Mouse (Mus musculus) megakaryocyte-erythroid progenitor cell, adult 5-6 weeks (primary cell): ENCODE data around the gene Olfr1535. TPM values are rescaled to one million over a fixed set of nuclear protein-coding genes. Genes with fewer than 3 reads are reported as not detected.
A peak's percentile ranks its signal among the peaks of the same experiment; 100 is the strongest.

Source experiments
- ATAC-seq: replicated peaks from 2 replicates; pipeline ENCODE4 v1.8.0; 2016; ENCODE audit warnings: mild to moderate bottlenecking, inconsistent platforms; ENCODE audit not compliant: severe bottlenecking, poor library complexity, low FRiP score, low TSS enrichment
- total RNA-seq, 2 experiments: library from RNA; stranded (forward) in 1 of 2; stranded (reverse) in 1 of 2; fragments of 200-1000, 215-1000 nt in 1 of 2; fragments of >200 nt in 1 of 2; fragmentation: Nextera tagmentation in 1 of 2; gene quantifications; 2 replicates each; pipeline ENCODE4 v1.2.3; 2014 to 2017

The Olfr1535 gene
- total RNA-seq (2014; fragmentation: Nextera tagmentation) (not detected in 2 replicates), total RNA-seq (2017) (not detected in 2 replicates)

DNA sequence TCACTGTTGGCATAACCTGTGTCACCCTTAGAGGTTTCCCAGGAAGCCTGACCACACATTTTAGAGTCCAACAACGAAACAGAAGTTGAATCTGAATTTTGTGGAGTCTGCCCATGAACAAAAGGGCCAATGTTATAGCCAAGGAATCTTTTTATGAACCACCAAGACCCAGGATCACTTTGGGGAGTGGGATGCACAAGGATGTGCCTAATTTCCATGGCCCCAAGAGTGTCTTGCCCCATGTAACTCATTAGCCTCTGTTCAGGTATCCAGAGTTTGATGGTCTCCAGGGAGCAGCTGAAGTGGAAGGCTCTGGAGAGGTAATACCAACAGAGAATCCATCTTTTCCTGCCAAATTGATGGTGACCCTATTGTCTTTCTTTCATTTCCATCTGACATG, at the start of gene Olfr1535:
TSS of gene Olfr1535 (minus strand) at position 101 of the 400 bp plus-strand sequence.
- ATAC-seq: no peak

DNA sequence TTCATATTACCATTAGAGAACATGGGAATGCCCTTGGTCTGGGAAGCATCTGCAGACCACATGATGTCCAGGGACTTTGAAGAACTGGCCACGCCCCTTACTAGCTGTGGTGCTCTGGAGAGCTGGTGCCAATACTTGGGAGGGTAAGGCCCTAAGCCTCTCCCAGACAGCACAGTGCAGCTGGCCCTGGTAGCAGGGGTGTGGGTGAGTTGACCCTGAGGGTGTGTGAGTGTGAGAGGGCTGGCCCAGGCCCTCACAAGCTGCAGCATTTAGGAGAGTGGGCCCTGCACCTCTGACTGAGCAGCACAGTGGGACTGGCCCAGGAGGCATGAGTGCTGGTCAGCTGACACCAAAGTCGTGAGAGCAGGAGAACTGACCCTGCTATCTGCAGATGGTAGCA, 31.9 kb upstream of the Olfr1535 start:
- no peak for ATAC-seq

DNA sequence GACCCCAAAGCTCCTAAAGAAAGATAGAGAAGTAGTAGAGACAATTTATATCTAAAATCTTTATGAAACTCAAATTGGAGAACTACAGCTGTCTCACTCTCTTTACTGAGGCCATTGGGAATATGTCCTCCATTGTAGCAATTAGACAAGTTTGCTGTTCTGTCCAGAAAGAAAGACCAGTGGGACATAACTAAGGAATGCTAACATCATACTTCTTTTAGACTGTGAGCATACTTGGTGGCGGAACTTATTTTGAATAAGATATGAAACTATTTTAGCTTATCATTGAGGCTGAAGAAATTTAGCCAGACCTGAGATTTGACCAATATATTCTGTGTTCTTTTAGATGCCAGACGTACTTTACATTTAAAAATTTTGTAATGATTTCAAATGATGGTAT, 22.0 kb upstream of the Olfr1535 start, which contains the start of gene Olfr1364:
TSS of gene Olfr1364 (minus strand) at position 101 of the 400 bp plus-strand sequence.
- no peak for ATAC-seq

DNA sequence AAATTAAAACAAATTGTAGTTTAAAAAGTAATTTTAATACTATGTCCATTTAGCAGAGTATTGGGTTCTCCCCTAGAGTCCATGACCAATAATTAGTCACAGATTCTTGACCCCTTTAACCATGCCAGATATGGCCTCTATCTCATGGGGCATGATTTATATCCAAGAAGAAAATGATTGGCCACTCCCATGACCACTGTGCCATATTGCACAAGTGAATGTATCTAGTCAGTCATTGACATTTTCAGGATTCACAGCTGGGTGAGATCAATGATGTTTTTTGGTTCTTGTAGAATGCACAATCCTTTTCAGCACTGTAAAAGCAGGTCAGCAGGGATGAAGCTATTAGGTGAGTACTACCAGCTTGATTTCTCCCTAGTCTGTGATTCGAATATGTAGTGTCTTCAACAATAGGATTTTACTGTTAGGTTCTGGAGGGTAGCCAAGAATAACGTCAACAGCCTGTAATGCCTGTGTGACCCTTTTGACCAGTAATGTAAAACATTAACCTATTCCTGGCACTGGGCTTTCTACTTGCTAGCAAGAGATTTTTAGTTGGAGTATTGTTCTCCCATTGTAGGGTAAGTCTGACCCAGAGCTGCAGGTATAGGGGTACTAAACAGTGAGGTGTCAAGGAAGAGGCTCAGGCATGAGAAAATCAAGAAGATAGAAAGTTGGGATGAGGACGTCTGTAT, 9.1 kb downstream of the Olfr1535 start:
- ATAC-seq: no peak

DNA sequence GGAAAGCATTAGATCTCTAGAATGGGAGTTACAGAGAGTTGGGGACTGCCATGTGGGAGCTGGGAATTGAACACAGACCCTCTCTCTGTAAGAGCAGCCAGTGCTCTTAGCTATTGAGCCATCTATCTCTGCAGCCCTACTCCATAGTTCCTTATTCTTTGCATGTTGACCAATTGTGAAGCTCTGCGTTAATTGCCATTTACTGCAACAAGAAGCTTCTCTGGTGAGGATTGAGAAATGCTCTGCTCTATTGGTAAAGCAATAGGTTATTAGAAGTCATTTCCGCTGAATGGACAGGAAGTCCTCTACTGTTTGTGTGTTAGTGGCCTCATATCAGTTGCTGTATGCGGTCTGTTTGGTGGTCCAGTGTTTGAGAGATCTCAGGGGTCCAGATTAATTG, 10.2 kb downstream of the Olfr1535 start:
- no peak for ATAC-seq

DNA sequence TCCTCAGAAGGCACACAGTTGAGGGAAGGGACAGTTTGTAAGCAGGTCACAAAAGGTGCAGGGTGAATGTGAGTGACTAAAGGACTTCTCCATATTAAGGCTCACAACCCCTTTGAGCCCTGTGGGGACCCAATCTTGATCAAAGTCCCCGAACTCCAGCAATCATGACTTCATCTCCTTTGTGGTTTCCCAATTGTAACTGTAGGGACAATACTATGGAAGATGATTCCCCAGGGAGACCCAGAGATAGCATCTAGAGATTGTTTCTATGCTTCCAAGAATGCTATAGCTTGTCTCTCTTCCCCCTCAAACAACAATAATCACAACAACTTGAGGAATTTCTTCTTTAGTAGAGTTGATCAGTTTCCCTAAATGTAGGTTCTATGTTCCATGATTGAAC, 17.0 kb downstream of the Olfr1535 start, which contains the start of gene Olfr1366:
TSS of gene Olfr1366 (minus strand) at position 101 of the 400 bp plus-strand sequence.
- no peak for ATAC-seq

DNA sequence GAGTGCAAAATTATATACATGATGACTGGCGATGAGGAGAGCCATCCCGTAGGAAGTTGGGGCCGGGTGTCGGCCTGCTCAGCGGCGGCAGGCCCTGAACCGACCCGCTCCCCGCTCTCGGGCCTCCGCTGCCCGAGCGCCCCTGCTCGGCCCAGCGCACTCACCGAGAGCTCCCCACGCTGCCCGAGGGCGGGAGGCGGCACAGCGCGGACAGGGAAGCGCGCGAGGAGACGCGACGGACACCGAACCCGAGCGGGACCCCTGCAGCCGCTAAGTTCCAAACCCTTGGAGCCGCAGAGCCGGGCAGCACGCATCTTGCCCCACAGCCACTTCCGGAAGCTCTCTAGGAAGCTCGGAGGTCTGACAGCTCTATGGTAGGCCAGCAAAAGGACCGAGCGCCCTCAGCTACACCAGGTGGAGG, 28.9 kb downstream of the Olfr1535 start, which contains the start of gene Zkscan8:
TSS of gene Zkscan8 (minus strand) at position 340 of the 421 bp plus-strand sequence.
- peak; percentile 100 for ATAC-seq

DNA sequence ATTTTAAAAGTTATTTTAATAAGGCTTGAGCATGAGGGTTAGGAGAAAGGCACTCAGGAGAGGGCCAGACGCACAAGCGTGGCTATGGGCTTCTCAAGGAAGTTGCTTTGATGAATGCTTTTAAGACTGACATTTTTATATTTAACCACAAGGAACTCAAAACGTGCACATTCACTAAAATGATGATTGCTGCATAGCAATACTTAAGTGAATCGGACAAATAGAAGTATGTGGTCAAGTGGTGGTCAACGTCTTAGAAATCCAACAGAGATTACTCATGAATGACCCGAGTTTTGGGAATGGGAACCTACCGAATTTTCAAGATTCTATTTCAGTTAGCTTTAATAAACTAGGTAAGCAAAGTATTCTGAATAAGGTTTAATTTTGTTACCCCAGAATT, 29.6 kb downstream of the Olfr1535 start:
- no peak for ATAC-seq

DNA sequence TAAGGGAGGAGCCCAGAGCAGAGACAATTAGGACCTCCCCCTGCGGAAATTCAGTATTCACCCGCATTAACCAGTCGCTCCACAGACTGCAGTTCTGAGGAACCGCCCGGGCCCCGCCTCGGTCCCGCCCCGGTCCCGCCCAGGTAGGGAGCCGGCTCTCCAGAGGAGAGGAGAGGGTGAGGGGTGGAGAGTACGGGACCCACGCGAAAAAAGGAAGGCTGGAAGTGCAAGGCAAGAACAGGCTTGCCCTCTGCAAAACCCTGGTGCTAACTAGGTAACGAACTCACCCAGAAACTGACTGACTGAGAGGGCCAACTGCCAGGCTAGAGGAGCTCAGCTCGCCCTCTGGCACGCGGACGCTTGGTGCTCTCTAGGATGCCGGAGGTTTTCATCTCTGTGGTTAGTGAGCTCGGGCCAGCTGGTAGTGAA, 53.5 kb downstream of the Olfr1535 start:
- ATAC-seq: peak; percentile 100

Other genes starting within 250 kb of the Olfr1535 start
Only the 30 nearest of the 31 such genes appear.
- not detected in 2 replicates for gene Olfr1367, start 213.0 kb downstream of the Olfr1535 start, total RNA-seq (2014; fragmentation: Nextera tagmentation)
- gene Olfr1367, start 213.0 kb downstream of the Olfr1535 start, total RNA-seq (2017): not detected in 2 replicates
- 8.5 and 11.1 TPM in 2 replicates for gene Zscan12, start 197.1 kb downstream of the Olfr1535 start, total RNA-seq (2014; fragmentation: Nextera tagmentation)
- 11.0 and 20.0 TPM in 2 replicates for gene Zscan12, start 197.1 kb downstream of the Olfr1535 start, total RNA-seq (2017)
- 45.1 and 49.1 TPM in 2 replicates for gene Zkscan3, start 157.1 kb downstream of the Olfr1535 start, total RNA-seq (2014; fragmentation: Nextera tagmentation)
- 28.8 and 32.3 TPM in 2 replicates for gene Zkscan3, start 157.1 kb downstream of the Olfr1535 start, total RNA-seq (2017)
- 2.8 and 4.3 TPM in 2 replicates for gene Pgbd1, start 118.8 kb downstream of the Olfr1535 start, total RNA-seq (2014; fragmentation: Nextera tagmentation)
- 4.5 and 6.1 TPM in 2 replicates for gene Pgbd1, start 118.8 kb downstream of the Olfr1535 start, total RNA-seq (2017)
- gene Zscan26, start 106.2 kb downstream of the Olfr1535 start, total RNA-seq (2014; fragmentation: Nextera tagmentation): 11.1 and 23.8 TPM in 2 replicates
- gene Zscan26, start 106.2 kb downstream of the Olfr1535 start, total RNA-seq (2017): 16.8 and 21.2 TPM in 2 replicates
- not detected in 2 replicates for gene Nkapl, start 91.4 kb downstream of the Olfr1535 start, total RNA-seq (2014; fragmentation: Nextera tagmentation)
- gene Nkapl, start 91.4 kb downstream of the Olfr1535 start, total RNA-seq (2017): 1.1 TPM in 1 of 2 replicates, not detected in the other
- not detected in 2 replicates for gene Zkscan4, start 81.0 kb downstream of the Olfr1535 start, total RNA-seq (2014; fragmentation: Nextera tagmentation)
- not detected in 2 replicates for gene Zkscan4, start 81.0 kb downstream of the Olfr1535 start, total RNA-seq (2017)
- gene Gm10065, start 80.5 kb downstream of the Olfr1535 start, total RNA-seq (2014; fragmentation: Nextera tagmentation): not detected in 2 replicates
- gene Gm10065, start 80.5 kb downstream of the Olfr1535 start, total RNA-seq (2017): not detected in 2 replicates
- 2.1 and 2.6 TPM in 2 replicates for gene AK157302, start 64.7 kb downstream of the Olfr1535 start, total RNA-seq (2014; fragmentation: Nextera tagmentation)
- 0.19 and 0.23 TPM in 2 replicates for gene AK157302, start 64.7 kb downstream of the Olfr1535 start, total RNA-seq (2017)
- 3.7 and 8.4 TPM in 2 replicates for gene Gm11273, start 58.5 kb downstream of the Olfr1535 start, total RNA-seq (2014; fragmentation: Nextera tagmentation)
- gene Gm11273, start 58.5 kb downstream of the Olfr1535 start, total RNA-seq (2017): 2.0 and 10.4 TPM in 2 replicates
- 14.6 and 23.6 TPM in 2 replicates for gene Zkscan8, start 28.8 kb downstream of the Olfr1535 start, total RNA-seq (2014; fragmentation: Nextera tagmentation)
- 12.3 and 15.4 TPM in 2 replicates for gene Zkscan8, start 28.8 kb downstream of the Olfr1535 start, total RNA-seq (2017)
- gene Olfr1366, start 17.1 kb downstream of the Olfr1535 start, total RNA-seq (2014; fragmentation: Nextera tagmentation): not detected in 2 replicates
- gene Olfr1366, start 17.1 kb downstream of the Olfr1535 start, total RNA-seq (2017): not detected in 2 replicates
- gene Olfr1364, start 21.9 kb upstream of the Olfr1535 start, total RNA-seq (2014; fragmentation: Nextera tagmentation): not detected in 2 replicates
- not detected in 2 replicates for gene Olfr1364, start 21.9 kb upstream of the Olfr1535 start, total RNA-seq (2017)
- not detected in 2 replicates for gene Olfr1362, start 54.1 kb upstream of the Olfr1535 start, total RNA-seq (2014; fragmentation: Nextera tagmentation)
- not detected in 2 replicates for gene Olfr1362, start 54.1 kb upstream of the Olfr1535 start, total RNA-seq (2017)
- gene Olfr11, start 82.6 kb upstream of the Olfr1535 start, total RNA-seq (2014; fragmentation: Nextera tagmentation): not detected in 2 replicates
- gene Olfr11, start 82.6 kb upstream of the Olfr1535 start, total RNA-seq (2017): not detected in 2 replicates
- gene Olfr1361, start 103.5 kb upstream of the Olfr1535 start, total RNA-seq (2014; fragmentation: Nextera tagmentation): not detected in 2 replicates
- gene Olfr1361, start 103.5 kb upstream of the Olfr1535 start, total RNA-seq (2017): not detected in 2 replicates
- not detected in 2 replicates for gene Olfr1360, start 117.5 kb upstream of the Olfr1535 start, total RNA-seq (2014; fragmentation: Nextera tagmentation)
- gene Olfr1360, start 117.5 kb upstream of the Olfr1535 start, total RNA-seq (2017): not detected in 2 replicates
- gene Olfr1359, start 138.2 kb upstream of the Olfr1535 start, total RNA-seq (2014; fragmentation: Nextera tagmentation): not detected in 2 replicates
- gene Olfr1359, start 138.2 kb upstream of the Olfr1535 start, total RNA-seq (2017): not detected in 2 replicates
- 430 and 709 TPM in 2 replicates for gene Hist1h2bl, start 156.2 kb upstream of the Olfr1535 start, total RNA-seq (2014; fragmentation: Nextera tagmentation)
- 345 and 387 TPM in 2 replicates for gene Hist1h2bl, start 156.2 kb upstream of the Olfr1535 start, total RNA-seq (2017)
- 3.0 and 26.7 TPM in 2 replicates for gene Hist1h2ai, start 156.5 kb upstream of the Olfr1535 start, total RNA-seq (2014; fragmentation: Nextera tagmentation)
- 582 and 1,238 TPM in 2 replicates for gene Hist1h2ai, start 156.5 kb upstream of the Olfr1535 start, total RNA-seq (2017)
- 21.9 TPM in 1 of 2 replicates, not detected in the other for gene Hist1h3h, start 157.8 kb upstream of the Olfr1535 start, total RNA-seq (2014; fragmentation: Nextera tagmentation)
- gene Hist1h3h, start 157.8 kb upstream of the Olfr1535 start, total RNA-seq (2017): 175 and 228 TPM in 2 replicates
- 242 and 265 TPM in 2 replicates for gene Hist1h2bm, start 162.2 kb upstream of the Olfr1535 start, total RNA-seq (2014; fragmentation: Nextera tagmentation)
- 262 and 417 TPM in 2 replicates for gene Hist1h2bm, start 162.2 kb upstream of the Olfr1535 start, total RNA-seq (2017)
- 3.8 and 29.3 TPM in 2 replicates for gene Hist1h4j, start 175.2 kb upstream of the Olfr1535 start, total RNA-seq (2014; fragmentation: Nextera tagmentation)
- gene Hist1h4j, start 175.2 kb upstream of the Olfr1535 start, total RNA-seq (2017): 302 and 554 TPM in 2 replicates
- gene Hist1h4k, start 190.6 kb upstream of the Olfr1535 start, total RNA-seq (2014; fragmentation: Nextera tagmentation): 396 and 799 TPM in 2 replicates
- gene Hist1h4k, start 190.6 kb upstream of the Olfr1535 start, total RNA-seq (2017): 1,621 and 1,651 TPM in 2 replicates
- gene Hist1h2ak, start 193.9 kb upstream of the Olfr1535 start, total RNA-seq (2014; fragmentation: Nextera tagmentation): 179 and 217 TPM in 2 replicates
- 715 and 1,091 TPM in 2 replicates for gene Hist1h2ak, start 193.9 kb upstream of the Olfr1535 start, total RNA-seq (2017)
- gene Hist1h2bn, start 194.2 kb upstream of the Olfr1535 start, total RNA-seq (2014; fragmentation: Nextera tagmentation): 483 and 930 TPM in 2 replicates
- gene Hist1h2bn, start 194.2 kb upstream of the Olfr1535 start, total RNA-seq (2017): 1,170 and 1,659 TPM in 2 replicates
- gene Hist1h1b, start 220.7 kb upstream of the Olfr1535 start, total RNA-seq (2014; fragmentation: Nextera tagmentation): 569 and 631 TPM in 2 replicates
- 1,368 and 2,131 TPM in 2 replicates for gene Hist1h1b, start 220.7 kb upstream of the Olfr1535 start, total RNA-seq (2017)
- gene Hist1h3i, start 223.5 kb upstream of the Olfr1535 start, total RNA-seq (2014; fragmentation: Nextera tagmentation): 310 and 340 TPM in 2 replicates
- gene Hist1h3i, start 223.5 kb upstream of the Olfr1535 start, total RNA-seq (2017): 88.3 and 299 TPM in 2 replicates
- gene Hist1h2an, start 227.3 kb upstream of the Olfr1535 start, total RNA-seq (2014; fragmentation: Nextera tagmentation): 4.6 and 28.8 TPM in 2 replicates
- gene Hist1h2an, start 227.3 kb upstream of the Olfr1535 start, total RNA-seq (2017): 538 and 611 TPM in 2 replicates
- 19.6 and 62.9 TPM in 2 replicates for gene Hist1h2bp, start 227.6 kb upstream of the Olfr1535 start, total RNA-seq (2014; fragmentation: Nextera tagmentation)
- gene Hist1h2bp, start 227.6 kb upstream of the Olfr1535 start, total RNA-seq (2017): 33.7 and 54.7 TPM in 2 replicates